Mouse (Mus musculus): ENCODE results near the gene Lrrfip2. TPM values are rescaled to one million over a fixed set of nuclear protein-coding genes. Genes with fewer than 3 reads are reported as not detected.

Gene Lrrfip2
- 10 to 100 TPM; 35.0 to 39.0 TPM for total RNA-seq (2021)

- DNase-seq = no peak
These were observed at the start of gene Lrrfip2 for GRCm38 (mm10) chr9:111117126-111117642. Gene Lrrfip2, plus strand, starts transcription at chr9:111117592.

- no peak for DNase-seq
These were observed 46.8 kb upstream of the Lrrfip2 start for GRCm38 (mm10) chr9:111070546-111070961.

- DNase-seq = no peak
These were observed 45.2 kb upstream of the Lrrfip2 start for GRCm38 (mm10) chr9:111072175-111072574.

GRCm38 (mm10) chr9:111072971-111073370 lies 44.4 kb upstream of the Lrrfip2 start:
- DNase-seq = no peak

GRCm38 (mm10) chr9:111077745-111078144 lies 39.6 kb upstream of the Lrrfip2 start:
- no peak for DNase-seq

- no peak for DNase-seq
These were observed 36.6 kb upstream of the Lrrfip2 start for GRCm38 (mm10) chr9:111080801-111081200.

GRCm38 (mm10) chr9:111081765-111082164 lies 35.6 kb upstream of the Lrrfip2 start:
- no peak for DNase-seq

- DNase-seq = no peak
These were observed 32.1 kb upstream of the Lrrfip2 start for GRCm38 (mm10) chr9:111085329-111085728.

- no peak for DNase-seq
These were observed 31.3 kb upstream of the Lrrfip2 start for GRCm38 (mm10) chr9:111086137-111086536.

- no peak for DNase-seq
These were observed 30.3 kb upstream of the Lrrfip2 start for GRCm38 (mm10) chr9:111086995-111087606.

GRCm38 (mm10) chr9:111087960-111088359 lies 29.4 kb upstream of the Lrrfip2 start:
- DNase-seq = no peak

- DNase-seq = no peak
These were observed 28.5 kb upstream of the Lrrfip2 start for GRCm38 (mm10) chr9:111088886-111089285.

- peak; percentile 23 to 29 for DNase-seq
These were observed 24.7 kb upstream of the Lrrfip2 start for GRCm38 (mm10) chr9:111092657-111093056.

- DNase-seq = peak; percentile 28 to 34
These were observed 24.3 kb upstream of the Lrrfip2 start for GRCm38 (mm10) chr9:111093094-111093493.

- DNase-seq = no peak
These were observed 22.8 kb upstream of the Lrrfip2 start for GRCm38 (mm10) chr9:111094626-111095025.

- no peak for DNase-seq
These were observed 21.7 kb upstream of the Lrrfip2 start for GRCm38 (mm10) chr9:111095710-111096109.

GRCm38 (mm10) chr9:111096419-111097326 lies 20.7 kb upstream of the Lrrfip2 start:
- DNase-seq = no peak

- no peak for DNase-seq
These were observed 19.8 kb upstream of the Lrrfip2 start for GRCm38 (mm10) chr9:111097543-111097942.

GRCm38 (mm10) chr9:111100406-111100805 lies 17.0 kb upstream of the Lrrfip2 start:
- no peak for DNase-seq

GRCm38 (mm10) chr9:111103293-111103692 lies 14.1 kb upstream of the Lrrfip2 start:
- no peak for DNase-seq

GRCm38 (mm10) chr9:111103893-111104292 lies 13.5 kb upstream of the Lrrfip2 start:
- DNase-seq = no peak

GRCm38 (mm10) chr9:111107863-111108262 lies 9.5 kb upstream of the Lrrfip2 start:
- DNase-seq = no peak

- peak; percentile 73 to 80 for DNase-seq
These were observed 431 bp downstream of the Lrrfip2 start for GRCm38 (mm10) chr9:111117794-111118251.
